Mouse (Mus musculus): Measurements from ENCODE around the gene Folr1.

Folr1 gene

GRCm38 (mm10) chr7:101868241-101869162 is 2.1 kb downstream of the Folr1 start:
- DNase-seq (ENCODE audit: low spot score in 2 of 2), result no peak

- DNase-seq (ENCODE audit: low spot score in 2 of 2), result no peak
These were observed 3.1 kb downstream of the Folr1 start for GRCm38 (mm10) chr7:101867482-101867881.

GRCm38 (mm10) chr7:101866491-101867265 is 3.9 kb downstream of the Folr1 start:
- DNase-seq (ENCODE audit: low spot score in 2 of 2), result no peak

GRCm38 (mm10) chr7:101863415-101863814 is 7.2 kb downstream of the Folr1 start, which contains the start of gene Anapc15:
Gene Anapc15, plus strand, starts transcription at chr7:101863715.
- no peak for DNase-seq (ENCODE audit: low spot score in 2 of 2)

- DNase-seq (ENCODE audit: low spot score in 2 of 2), result no peak
These were observed 8.3 kb downstream of the Folr1 start for GRCm38 (mm10) chr7:101862291-101862690.

- no peak for DNase-seq (ENCODE audit: low spot score in 2 of 2)
These were observed 9.6 kb downstream of the Folr1 start for GRCm38 (mm10) chr7:101860978-101861377.

GRCm38 (mm10) chr7:101858362-101858761 is 12.2 kb downstream of the Folr1 start:
- DNase-seq (ENCODE audit: low spot score in 2 of 2), result no peak

GRCm38 (mm10) chr7:101857094-101857493 is 13.5 kb downstream of the Folr1 start, which contains the start of gene Folr2:
Gene Folr2, minus strand, starts transcription at chr7:101857194.
- no peak for DNase-seq (ENCODE audit: low spot score in 2 of 2)

GRCm38 (mm10) chr7:101853816-101854215 is 16.8 kb downstream of the Folr1 start:
- no peak for DNase-seq (ENCODE audit: low spot score in 2 of 2)

- DNase-seq (ENCODE audit: low spot score in 2 of 2), result no peak
These were observed 17.7 kb downstream of the Folr1 start for GRCm38 (mm10) chr7:101852846-101853245.

GRCm38 (mm10) chr7:101851689-101852088 is 18.9 kb downstream of the Folr1 start:
- no peak for DNase-seq (ENCODE audit: low spot score in 2 of 2)

- no peak for DNase-seq (ENCODE audit: low spot score in 2 of 2)
These were observed 22.7 kb downstream of the Folr1 start for GRCm38 (mm10) chr7:101847934-101848333.

GRCm38 (mm10) chr7:101844186-101844585 is 26.4 kb downstream of the Folr1 start:
- DNase-seq (ENCODE audit: low spot score in 2 of 2), result no peak

GRCm38 (mm10) chr7:101837606-101838471 is 32.7 kb downstream of the Folr1 start, which contains the start of gene Inppl1:
Gene Inppl1, minus strand, starts transcription at chr7:101838229.
- peak in 1 of 2 experiments; percentile 14 for DNase-seq (ENCODE audit: low spot score in 2 of 2)

- no peak for DNase-seq (ENCODE audit: low spot score in 2 of 2)
These were observed 33.4 kb downstream of the Folr1 start for GRCm38 (mm10) chr7:101837154-101837605.

GRCm38 (mm10) chr7:101836271-101837153 is 34.1 kb downstream of the Folr1 start:
- DNase-seq (ENCODE audit: low spot score in 2 of 2), result peak in 1 of 2 experiments; percentile 37

GRCm38 (mm10) chr7:101835457-101836109 is 35.0 kb downstream of the Folr1 start:
- no peak for DNase-seq (ENCODE audit: low spot score in 2 of 2)

- DNase-seq (ENCODE audit: low spot score in 2 of 2), result no peak
These were observed 35.7 kb downstream of the Folr1 start for GRCm38 (mm10) chr7:101834903-101835302.

GRCm38 (mm10) chr7:101833916-101834584 is 36.5 kb downstream of the Folr1 start:
- DNase-seq (ENCODE audit: low spot score in 2 of 2), result no peak

Measured in spleen, postnatal 14 days (tissue).